Mouse (Mus musculus) liver, embryonic 11.5 days (tissue): Measurements from ENCODE around the gene Mcat. TPM values are rescaled to one million over a fixed set of nuclear protein-coding genes. Genes with fewer than 3 reads are reported as not detected.

Source experiments
- microRNA-seq: library from miRNA; unstranded; fragments of <30 nt; microRNA quantifications from one replicate; pipeline ENCODE4, GENCODE M21; 2017; ENCODE audit warnings: borderline number of aligned reads
- polyA plus RNA-seq: library from polyadenylated mRNA; unstranded; fragments of >200 nt; fragmentation: Nextera tagmentation; extraction: Ambion mirVana; gene quantifications from 2 replicates; pipeline ENCODE4 v1.2.1, GENCODE M21; 2014

Gene Mcat
- polyA plus RNA-seq, 1 experiment from 2014 or later = 39.3 TPM

Small RNA genes within 50 kb of the gene (microRNA-seq; reads per million reads assigned to microRNA genes)
- gene Gm24575 = not detected

Other genes starting within 250 kb of the Mcat start
- 26.3 and 26.7 TPM in 2 replicates for gene Arfgap3, start 213.5 kb downstream of the Mcat start, polyA plus RNA-seq
- 82.9 and 89.3 TPM in 2 replicates for gene Pacsin2, start 99.2 kb downstream of the Mcat start, polyA plus RNA-seq
- 12.6 and 14.5 TPM in 2 replicates for gene Ttll1, start 52.9 kb downstream of the Mcat start, polyA plus RNA-seq
- gene Bik, start 36.9 kb downstream of the Mcat start, polyA plus RNA-seq = 4.0 and 5.6 TPM in 2 replicates
- 144 and 150 TPM in 2 replicates for gene Tspo, start 195 bp downstream of the Mcat start, polyA plus RNA-seq
- 81.4 and 87.1 TPM in 2 replicates for gene Ttll12, start 31.4 kb upstream of the Mcat start, polyA plus RNA-seq
- gene Scube1, start 161.2 kb upstream of the Mcat start, polyA plus RNA-seq = 2.5 and 4.0 TPM in 2 replicates
- 0.18 and 0.29 TPM in 2 replicates for gene Mpped1, start 215.7 kb upstream of the Mcat start, polyA plus RNA-seq